Mouse (Mus musculus): ENCODE measurements at regions not wholly inside any gene's neighbourhood (a gene's known extent, or its start where the extent isn't known, plus 50 kb on each side); places are given as distances from the start of the nearest gene placed in this dataset.

- in situ Hi-C loops (cut with MboI; ENCODE audit: low pct_unique_long_range_greater_than_20kb): no loop called here
- peaks cover 25% of the 10 kb centered on the region for H3K27me3 ChIP-seq
- ATAC-seq: no peak
- POLR2A ChIA-PET: no interaction called here
- CTCF ChIA-PET: no interaction called here
- no peak for DNase-seq (ENCODE audit: low read depth, low spot score)
- TF ChIP-seq CTCF (IDR thresholded peaks at IDR 0.05): no peak
Observed at GRCm38 (mm10) chr11:84637268-84637667, 111.9 kb upstream of the Lhx1 start.

- ChIA-PET CTCF (no interaction called here), POLR2A (no interaction called here)
- peaks cover 21% of the 10 kb centered on the region for H3K27me3 ChIP-seq
- DNase-seq (ENCODE audit: low read depth, low spot score): no peak
- TF ChIP-seq CTCF (IDR thresholded peaks at IDR 0.05): no peak
- peak; percentile 26 for ATAC-seq
- in situ Hi-C loops (cut with MboI; ENCODE audit: low pct_unique_long_range_greater_than_20kb): no loop called here
Observed at GRCm38 (mm10) chr11:84634990-84635389, 109.7 kb upstream of the Lhx1 start.

GRCm38 (mm10) chr11:84633300-84633699 lies 108.0 kb upstream of the Lhx1 start:
- in situ Hi-C loops (cut with MboI; ENCODE audit: low pct_unique_long_range_greater_than_20kb): no loop called here
- peaks cover 12% of the 10 kb centered on the region for H3K27me3 ChIP-seq
- ChIA-PET CTCF (no interaction called here), POLR2A (no interaction called here)
- DNase-seq (ENCODE audit: low read depth, low spot score) (no peak), ATAC-seq (no peak)
- no peak for TF ChIP-seq CTCF (IDR thresholded peaks at IDR 0.05)

- POLR2A ChIA-PET: no interaction called here
- ATAC-seq: no peak
- peaks cover 10% of the 10 kb centered on the region for H3K27me3 ChIP-seq
- no peak for DNase-seq (ENCODE audit: low read depth, low spot score)
- no peak for TF ChIP-seq CTCF (IDR thresholded peaks at IDR 0.05)
- CTCF ChIA-PET: no interaction called here
- in situ Hi-C loops (cut with MboI; ENCODE audit: low pct_unique_long_range_greater_than_20kb): no loop called here
Observed at GRCm38 (mm10) chr11:84628111-84628510, 102.8 kb upstream of the Lhx1 start.

- no peak for DNase-seq (ENCODE audit: low read depth, low spot score)
- CTCF ChIA-PET: no interaction called here
- in situ Hi-C loops (cut with MboI; ENCODE audit: low pct_unique_long_range_greater_than_20kb): no loop called here
- H3K27me3 ChIP-seq: peaks cover 13% of the 10 kb centered on the region
- TF ChIP-seq CTCF (IDR thresholded peaks at IDR 0.05): no peak
- ATAC-seq: no peak
- POLR2A ChIA-PET: no interaction called here
Observed at GRCm38 (mm10) chr11:84627685-84628084, 102.3 kb upstream of the Lhx1 start.

GRCm38 (mm10) chr11:84627259-84627658 lies 101.9 kb upstream of the Lhx1 start:
- no peak for DNase-seq (ENCODE audit: low read depth, low spot score)
- no peak for ATAC-seq
- TF ChIP-seq CTCF (IDR thresholded peaks at IDR 0.05): no peak
- POLR2A ChIA-PET: no interaction called here
- CTCF ChIA-PET: no interaction called here
- in situ Hi-C loops (cut with MboI; ENCODE audit: low pct_unique_long_range_greater_than_20kb): no loop called here
- H3K27me3 ChIP-seq: peaks cover 13% of the 10 kb centered on the region

GRCm38 (mm10) chr11:84624100-84624499 lies 98.8 kb upstream of the Lhx1 start:
- POLR2A ChIA-PET: no interaction called here
- peaks cover 16% of the 10 kb centered on the region for H3K27me3 ChIP-seq
- in situ Hi-C loops (cut with MboI; ENCODE audit: low pct_unique_long_range_greater_than_20kb): no loop called here
- TF ChIP-seq CTCF (IDR thresholded peaks at IDR 0.05): no peak
- no peak for ATAC-seq
- CTCF ChIA-PET: interaction anchor here (1.6 kb wide), 1 partner anchor 38 kb away, joined by 3 read pairs; no protein-coding TSS in a partner anchor
- DNase-seq (ENCODE audit: low read depth, low spot score): no peak

- in situ Hi-C loops (cut with MboI; ENCODE audit: low pct_unique_long_range_greater_than_20kb): no loop called here
- peaks cover 24% of the 10 kb centered on the region for H3K27me3 ChIP-seq
- ChIA-PET POLR2A (no interaction called here), CTCF (no interaction called here)
- no peak for TF ChIP-seq CTCF (IDR thresholded peaks at IDR 0.05)
- DNase-seq (ENCODE audit: low read depth, low spot score) (no peak), ATAC-seq (no peak)
Observed at GRCm38 (mm10) chr11:84619713-84620112, 94.4 kb upstream of the Lhx1 start.

- H3K27me3 ChIP-seq: peaks cover 24% of the 10 kb centered on the region
- POLR2A ChIA-PET: no interaction called here
- TF ChIP-seq CTCF (IDR thresholded peaks at IDR 0.05): no peak
- DNase-seq (ENCODE audit: low read depth, low spot score): no peak
- in situ Hi-C loops (cut with MboI; ENCODE audit: low pct_unique_long_range_greater_than_20kb): no loop called here
- no peak for ATAC-seq
- CTCF ChIA-PET: no interaction called here
Observed at GRCm38 (mm10) chr11:84618576-84618975, 93.2 kb upstream of the Lhx1 start.

GRCm38 (mm10) chr11:84612982-84613720 lies 87.8 kb upstream of the Lhx1 start:
- peaks cover 27% of the 10 kb centered on the region for H3K27me3 ChIP-seq
- in situ Hi-C loops (cut with MboI; ENCODE audit: low pct_unique_long_range_greater_than_20kb): no loop called here
- TF ChIP-seq CTCF (IDR thresholded peaks at IDR 0.05): no peak
- ChIA-PET POLR2A (no interaction called here), CTCF (no interaction called here)
- no peak for ATAC-seq
- DNase-seq (ENCODE audit: low read depth, low spot score): no peak

GRCm38 (mm10) chr11:84611625-84611879 lies 86.2 kb upstream of the Lhx1 start:
- POLR2A ChIA-PET: no interaction called here
- in situ Hi-C loops (cut with MboI; ENCODE audit: low pct_unique_long_range_greater_than_20kb): no loop called here
- no peak for DNase-seq (ENCODE audit: low read depth, low spot score)
- CTCF ChIA-PET: no interaction called here
- H3K27me3 ChIP-seq: peaks cover 36% of the 10 kb centered on the region
- no peak for ATAC-seq
- TF ChIP-seq CTCF (IDR thresholded peaks at IDR 0.05): no peak

Data from Patski (cell line).